Mouse (Mus musculus): ENCODE data around the gene Col5a2.
"Not testable (repeated sequence)": the region's sequence is repeated elsewhere in the genome, so short reads cannot be mapped to it uniquely, and the experiment has no call there.

Col5a2 gene

GRCm38 (mm10) chr1:45502865-45503332 is at the start of gene Col5a2:
TSS of gene Col5a2 (minus strand) at chr1:45503282.
- DNase-seq = peak in 1 of 2 experiments; percentile 1

DNA sequence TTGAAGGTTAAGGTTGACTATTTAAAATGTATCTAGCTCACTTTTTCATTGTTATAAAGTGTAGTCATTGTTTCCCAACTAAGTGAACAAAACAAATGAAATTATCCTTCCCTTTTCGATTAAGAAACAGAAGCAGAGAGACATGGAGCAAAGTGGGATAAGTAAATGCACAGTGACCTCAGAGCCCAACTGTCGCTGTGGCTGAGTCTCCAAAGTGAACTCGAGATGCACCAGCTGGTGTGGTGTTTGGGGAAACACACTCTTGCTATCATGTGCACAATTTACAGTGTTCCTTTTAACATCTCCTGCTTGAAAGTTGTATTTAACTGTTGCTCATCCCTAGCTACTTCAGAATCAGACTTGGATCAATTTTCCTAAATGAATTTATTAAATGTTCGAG is 47.4 kb upstream of the Col5a2 start:
- no peak for DNase-seq

- DNase-seq = no peak
Observed at GRCm38 (mm10) chr1:45541888-45542287, 38.8 kb upstream of the Col5a2 start.

GRCm38 (mm10) chr1:45541161-45541560 is 38.1 kb upstream of the Col5a2 start:
- no peak for DNase-seq

- DNase-seq = no peak
Observed at GRCm38 (mm10) chr1:45531486-45531885, 28.4 kb upstream of the Col5a2 start.

DNA sequence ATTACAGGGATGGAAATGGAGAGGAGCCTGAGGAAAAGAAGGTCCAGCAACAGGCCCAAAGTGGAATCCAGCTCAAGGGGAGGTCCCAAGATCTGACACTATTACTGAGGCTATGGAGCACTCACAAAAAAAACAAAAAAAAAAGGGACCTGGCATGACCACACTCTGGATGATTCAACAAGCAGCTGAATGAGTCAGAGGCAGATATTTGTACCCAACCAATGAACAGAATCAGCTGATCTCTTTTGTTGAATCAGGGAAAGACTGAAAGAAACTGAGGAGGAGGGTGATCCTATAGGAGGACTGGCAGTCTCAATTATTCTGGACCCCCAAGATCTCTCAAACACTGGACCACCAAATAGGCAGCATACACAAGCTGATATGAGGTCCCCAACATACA is 24.4 kb upstream of the Col5a2 start:
- DNase-seq = not testable (repeated sequence)

DNA sequence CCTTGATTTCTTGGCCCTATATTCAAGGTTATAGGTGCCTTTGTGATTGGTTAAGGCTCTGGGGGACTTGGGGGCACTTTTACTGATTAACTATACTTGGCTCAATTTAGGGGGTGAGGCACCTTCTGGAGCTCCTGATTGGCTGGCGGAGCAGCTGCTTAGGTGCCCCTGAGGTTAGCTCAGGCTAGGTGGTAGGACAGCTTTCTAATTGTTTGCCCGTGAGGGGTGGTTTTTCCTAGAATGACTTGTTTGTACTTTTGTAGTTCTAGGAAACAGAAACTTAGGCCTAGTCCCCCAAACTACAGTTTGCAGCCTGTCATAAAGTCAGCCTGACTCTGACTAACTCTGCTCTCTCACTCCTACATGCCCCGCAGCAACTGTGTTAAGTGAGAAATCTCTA is 20.5 kb upstream of the Col5a2 start:
- DNase-seq = no peak

- no peak for DNase-seq
Observed at GRCm38 (mm10) chr1:45521486-45521885, 18.4 kb upstream of the Col5a2 start.

- no peak for DNase-seq
Observed at GRCm38 (mm10) chr1:45502241-45502741, 791 bp downstream of the Col5a2 start.

GRCm38 (mm10) chr1:45501437-45501836 is 1.6 kb downstream of the Col5a2 start:
- DNase-seq = no peak

DNA sequence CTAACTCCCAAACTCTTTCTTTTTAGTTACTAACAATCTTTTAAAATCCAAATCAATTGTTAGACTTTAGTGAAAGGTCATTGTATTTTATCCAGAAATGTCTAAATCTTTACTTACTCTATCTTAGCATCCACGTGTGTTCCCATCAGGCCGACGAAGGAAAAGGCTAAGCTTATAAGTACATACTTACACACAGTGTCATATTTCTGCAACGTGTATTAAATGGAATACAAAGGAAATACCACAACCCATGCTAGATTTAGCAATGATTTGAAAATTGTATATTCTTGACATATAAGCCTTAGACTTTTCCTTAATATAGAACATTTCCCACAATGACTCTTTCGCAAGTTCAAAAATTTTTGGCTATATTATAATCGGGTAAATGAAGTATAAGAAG is 2.6 kb downstream of the Col5a2 start:
- DNase-seq = no peak

- no peak for DNase-seq
Observed at GRCm38 (mm10) chr1:45495025-45495424, 8.1 kb downstream of the Col5a2 start.

DNA sequence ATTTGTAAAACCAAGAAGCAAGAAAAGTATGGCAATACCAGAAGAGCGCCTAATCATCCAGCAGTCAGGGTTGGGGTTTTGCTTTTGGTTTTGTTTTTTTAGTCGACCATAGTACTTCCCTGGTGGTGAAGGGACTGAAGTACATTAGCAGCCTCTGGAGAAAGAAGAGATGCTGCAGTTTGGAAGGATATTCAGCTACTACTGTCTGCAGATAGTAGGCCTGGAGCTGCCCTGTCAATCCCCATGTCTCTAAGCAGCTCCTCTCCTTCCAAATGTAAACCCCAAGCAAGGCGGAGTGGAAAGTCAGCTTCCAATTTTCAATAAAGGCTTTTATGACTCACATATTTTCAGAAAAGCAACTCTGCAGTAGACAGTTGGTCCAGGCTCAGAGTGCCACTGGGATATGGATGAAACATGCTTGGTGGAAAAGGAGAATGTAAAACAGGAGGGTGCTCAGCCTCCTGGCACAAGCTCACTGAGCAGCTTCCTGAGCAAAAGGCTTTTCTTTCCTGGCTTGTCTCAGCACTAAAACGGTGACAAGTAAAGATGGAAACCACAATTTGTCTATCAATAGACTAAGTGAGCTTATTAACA is 10.9 kb downstream of the Col5a2 start:
- no peak for DNase-seq

DNA sequence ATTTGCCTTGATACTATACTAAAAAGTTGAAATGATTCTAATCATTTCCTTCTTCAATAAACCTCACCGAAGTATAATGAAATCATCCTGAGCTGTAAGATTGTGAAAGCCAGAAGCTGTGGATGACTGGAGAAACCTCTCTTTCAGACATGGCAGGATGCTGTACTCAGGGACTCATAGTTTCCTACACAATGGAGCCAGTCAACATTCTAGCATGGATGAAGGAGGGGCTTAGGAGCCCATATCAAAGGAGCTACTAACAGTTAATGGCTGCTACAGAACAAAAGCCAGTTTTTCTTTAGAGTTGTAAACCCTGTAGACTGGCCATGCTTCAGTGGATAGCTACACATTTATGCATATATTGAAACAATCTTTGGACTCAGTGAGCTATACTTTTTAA is 12.6 kb downstream of the Col5a2 start:
- DNase-seq = no peak

GRCm38 (mm10) chr1:45488291-45488690 is 14.8 kb downstream of the Col5a2 start:
- no peak for DNase-seq

DNA sequence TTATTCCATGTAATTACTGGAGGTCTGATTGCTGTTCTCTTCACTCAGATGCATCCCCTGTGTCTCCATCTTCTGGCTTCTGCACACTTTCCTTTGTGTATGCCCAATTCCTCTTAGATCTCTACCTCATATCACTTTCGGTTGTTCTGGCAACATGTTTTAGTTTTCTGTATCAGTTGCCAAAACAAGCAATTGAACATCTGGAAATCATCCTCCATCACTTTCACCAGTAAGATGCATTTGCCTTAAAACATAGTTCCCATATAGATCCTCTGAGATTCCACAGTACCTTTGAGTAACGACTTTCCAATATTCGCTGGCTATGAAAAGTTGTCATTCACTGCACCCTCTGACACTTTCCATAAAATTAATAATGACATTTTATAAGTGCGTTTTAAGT is 20.1 kb downstream of the Col5a2 start:
- DNase-seq = no peak

DNA sequence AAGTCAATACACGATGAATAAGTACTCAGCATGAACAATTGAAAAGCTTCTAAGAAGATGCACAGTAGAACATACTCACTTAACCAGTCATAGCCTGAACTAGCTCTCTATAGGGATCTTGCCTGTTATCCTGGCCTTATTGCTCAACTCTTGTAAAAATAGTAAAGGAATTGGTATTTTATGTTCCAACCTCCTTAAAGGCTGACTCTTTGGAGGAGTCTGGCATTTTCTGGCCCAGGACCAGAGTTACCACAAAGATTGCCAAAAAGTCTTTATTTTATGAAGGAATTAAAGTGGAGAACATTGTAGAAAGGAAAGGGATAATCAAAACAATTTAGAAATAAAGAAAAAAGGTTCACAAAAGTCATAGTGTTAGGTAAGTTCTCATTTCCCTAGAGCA is 21.2 kb downstream of the Col5a2 start:
- no peak for DNase-seq

DNA sequence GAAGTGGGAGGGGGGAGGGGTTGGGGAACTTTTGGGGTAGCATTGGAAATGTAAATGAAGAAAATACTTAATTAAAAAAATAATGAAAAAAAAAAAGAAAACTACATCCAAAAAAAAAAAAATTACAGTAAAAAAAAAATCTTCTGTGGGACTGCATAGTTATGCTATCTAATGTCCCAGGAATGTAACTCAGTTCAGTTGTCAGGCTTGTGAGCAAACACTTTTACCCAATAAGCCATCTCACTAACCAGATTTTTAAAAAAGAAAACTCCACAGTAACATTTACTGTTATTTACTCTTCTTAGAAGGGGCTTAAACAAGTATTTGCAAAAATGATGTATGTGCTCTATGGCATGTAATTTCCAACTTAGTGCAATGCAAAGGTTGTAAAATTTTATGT is 24.0 kb downstream of the Col5a2 start:
- DNase-seq = no peak

DNA sequence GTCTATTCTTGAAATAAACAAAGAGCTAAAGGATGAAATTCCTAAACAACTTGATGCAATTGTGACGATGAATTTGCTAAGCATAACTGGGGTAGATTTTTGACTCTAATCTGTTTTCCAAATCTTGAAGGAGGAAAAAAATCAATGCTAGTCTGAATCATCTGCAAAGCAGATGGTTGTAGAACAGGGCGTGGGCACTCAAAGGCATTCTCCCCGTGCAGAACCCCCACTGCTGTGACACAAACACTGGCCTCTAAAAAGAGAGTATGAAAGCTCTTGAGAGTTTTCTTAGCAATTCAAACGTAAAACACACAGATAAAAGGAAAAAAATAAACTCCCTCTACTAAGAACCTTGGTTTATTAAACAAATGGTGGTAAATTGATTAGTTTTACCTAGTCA is 30.3 kb downstream of the Col5a2 start:
- no peak for DNase-seq

GRCm38 (mm10) chr1:45460767-45461166 is 42.3 kb downstream of the Col5a2 start:
- DNase-seq = no peak

GRCm38 (mm10) chr1:45455763-45456162 is 47.3 kb downstream of the Col5a2 start:
- DNase-seq = no peak

GRCm38 (mm10) chr1:45448856-45449255 is 54.2 kb downstream of the Col5a2 start:
- DNase-seq = no peak

DNA sequence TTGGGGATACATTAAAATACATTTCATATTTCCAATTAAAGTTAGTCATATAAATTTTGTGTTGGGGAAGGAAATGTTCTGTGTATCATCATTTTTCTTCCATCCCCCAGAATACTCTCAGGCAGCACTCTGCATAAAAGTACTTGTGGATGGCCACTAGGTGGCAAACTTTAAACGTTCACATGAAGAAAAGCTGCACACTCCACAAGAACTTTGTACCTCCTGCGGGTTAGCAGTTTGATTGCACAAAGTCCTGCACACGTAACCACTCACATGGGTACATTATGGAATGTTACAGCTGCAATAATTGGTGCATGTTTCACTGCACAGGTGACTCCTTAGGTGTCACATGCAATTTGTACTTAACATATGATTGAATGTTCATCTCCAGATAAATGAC is 71.2 kb downstream of the Col5a2 start:
- no peak for DNase-seq

GRCm38 (mm10) chr1:45430520-45430919 is 72.6 kb downstream of the Col5a2 start:
- DNase-seq = no peak

DNA sequence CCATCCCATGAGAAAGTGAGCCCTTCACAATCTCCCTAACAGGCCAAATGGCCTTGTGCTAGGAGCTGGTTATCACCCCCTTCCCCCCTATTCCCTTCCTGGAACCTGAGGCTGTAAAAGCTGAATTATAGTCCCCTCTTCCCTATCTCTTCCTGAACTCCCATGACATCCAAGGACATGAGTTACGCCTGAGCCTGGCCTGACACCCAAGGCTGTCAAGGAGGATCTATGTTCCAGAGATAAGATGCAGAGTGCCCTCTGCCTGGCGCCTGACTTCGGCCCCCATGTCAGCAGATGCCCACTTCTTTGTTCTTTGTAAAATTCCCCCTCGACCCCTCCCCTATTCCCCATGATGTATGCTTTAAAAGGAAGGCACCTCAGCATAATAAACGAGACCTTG is 73.9 kb downstream of the Col5a2 start:
- DNase-seq = not testable (repeated sequence)
